Mouse (Mus musculus): ENCODE results near the gene U2af2.
"Not testable (repeated sequence)": the region's sequence is repeated elsewhere in the genome, so short reads cannot be mapped to it uniquely, and the experiment has no call there.

The U2af2 gene

GRCm38 (mm10) chr7:5061774-5062359 is at the start of gene U2af2:
TSS of gene U2af2 (plus strand) at chr7:5062143.
- no peak for DNase-seq (ENCODE audit: low read depth, low spot score)

- DNase-seq (ENCODE audit: low read depth, low spot score) = no peak
These were observed 49.0 kb upstream of the U2af2 start for GRCm38 (mm10) chr7:5012681-5013513.

GRCm38 (mm10) chr7:5014251-5015117 is 47.5 kb upstream of the U2af2 start, which contains the start of the genes Zfp524 and Fiz1:
TSS of gene Zfp524 (plus strand) at chr7:5014415.
TSS of gene Fiz1 (minus strand) at chr7:5014697.
- no peak for DNase-seq (ENCODE audit: low read depth, low spot score)

DNA sequence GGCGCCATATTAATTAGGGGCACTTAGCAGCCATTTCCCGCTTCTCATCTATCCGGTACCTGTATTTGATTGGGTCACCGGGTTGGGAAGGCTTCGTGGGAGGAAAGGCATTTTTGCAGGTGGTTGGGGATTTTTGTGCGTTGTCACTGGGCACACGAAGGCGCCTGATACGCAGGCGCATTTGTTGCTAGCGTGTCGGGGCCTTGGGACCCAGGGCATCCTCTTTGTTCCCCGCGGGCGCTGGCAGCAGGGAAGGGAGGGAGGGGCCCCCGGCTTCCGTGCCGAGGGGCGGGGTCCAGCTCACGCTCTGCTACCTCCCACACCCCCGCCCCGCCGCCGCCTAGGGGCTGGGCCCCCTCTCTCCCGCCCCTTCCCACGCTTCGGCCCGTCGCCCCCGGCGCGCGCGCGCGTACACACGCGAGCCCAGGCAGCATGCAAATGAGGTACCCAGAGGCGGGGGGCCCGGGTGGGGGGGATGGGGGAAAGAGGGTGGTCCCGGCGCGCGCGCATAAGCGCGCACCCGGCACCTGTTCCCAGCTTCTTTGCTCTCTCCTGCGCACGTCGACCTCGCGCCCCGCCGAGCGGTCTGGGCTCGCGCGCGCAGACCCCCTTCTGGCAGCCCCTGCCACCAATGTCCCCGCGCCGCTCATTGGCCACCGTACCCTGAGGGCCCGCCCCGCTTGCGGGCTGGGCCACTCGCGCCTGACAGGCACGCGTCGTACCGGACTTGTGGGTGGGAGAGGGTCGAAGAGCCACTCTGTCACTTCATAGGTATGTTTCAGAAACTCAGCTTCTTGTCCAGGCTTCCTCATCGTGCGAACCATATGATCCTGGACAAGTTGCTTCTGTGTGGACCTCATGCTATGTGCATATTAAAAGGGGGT is 46.6 kb upstream of the U2af2 start, which contains the start of gene Gm44973:
Gm44973 (plus strand) TSS at position 379 of the 884 bp plus-strand sequence.
- no peak for DNase-seq (ENCODE audit: low read depth, low spot score)

DNA sequence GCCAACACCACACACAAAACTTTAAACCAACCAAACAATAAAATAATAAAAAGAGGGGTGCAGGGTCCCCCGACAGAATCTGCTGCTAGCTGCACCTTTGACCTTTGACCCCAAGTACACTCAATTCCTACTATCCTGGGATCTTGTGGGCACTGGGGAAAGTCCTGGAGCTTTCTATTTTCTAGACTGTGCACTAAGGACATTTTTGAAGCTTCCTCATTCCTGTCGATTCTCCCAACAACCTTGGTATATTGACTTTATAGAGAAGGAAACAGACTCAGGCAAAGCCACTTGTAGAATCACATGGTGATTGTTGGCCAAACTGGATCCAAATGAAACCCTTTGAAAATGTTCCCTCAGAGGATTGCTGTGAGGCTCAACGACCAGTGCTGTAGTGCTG is 45.9 kb upstream of the U2af2 start:
- no peak for DNase-seq (ENCODE audit: low read depth, low spot score)

- no peak for DNase-seq (ENCODE audit: low read depth, low spot score)
These were observed 45.0 kb upstream of the U2af2 start for GRCm38 (mm10) chr7:5016920-5017319.

DNA sequence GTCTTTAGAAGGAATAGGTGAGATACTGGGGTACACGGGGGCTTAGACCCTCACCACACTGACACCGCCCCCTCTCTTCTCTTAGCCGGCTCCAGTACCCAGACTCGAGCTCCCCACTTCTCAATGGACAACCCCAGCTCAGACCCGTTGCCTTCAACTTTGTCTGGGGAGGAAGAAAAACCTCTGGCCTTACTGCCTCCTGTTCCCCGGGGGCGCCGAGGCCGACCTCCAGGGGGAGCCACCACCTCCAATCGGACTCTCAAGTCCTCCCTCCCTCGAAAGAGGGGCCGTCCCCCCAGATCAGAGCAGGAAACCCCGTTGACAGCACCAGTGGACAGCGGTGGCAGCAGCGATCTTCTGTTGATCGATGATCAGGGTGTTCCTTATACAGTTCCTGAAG is 44.6 kb upstream of the U2af2 start:
- DNase-seq (ENCODE audit: low read depth, low spot score) = no peak

DNA sequence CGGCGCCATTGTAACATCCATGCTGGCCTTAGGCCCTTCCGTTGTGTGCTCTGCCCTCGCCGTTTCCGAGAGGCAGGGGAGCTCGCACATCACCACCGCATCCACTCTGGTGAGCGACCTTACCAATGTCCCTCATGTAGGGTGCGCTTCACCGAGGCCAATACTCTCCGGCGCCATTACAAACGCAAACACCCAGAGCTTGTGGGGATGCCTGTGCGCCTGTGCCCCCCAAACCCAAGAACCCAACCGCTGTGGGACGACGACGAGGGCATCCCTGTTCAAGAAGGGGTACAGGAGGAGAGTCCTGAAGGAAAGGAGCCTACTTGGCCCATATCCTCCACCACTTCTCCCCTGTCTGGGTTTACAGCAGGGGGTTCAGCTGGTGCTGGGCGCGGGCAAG is 44.0 kb upstream of the U2af2 start:
- no peak for DNase-seq (ENCODE audit: low read depth, low spot score)

DNA sequence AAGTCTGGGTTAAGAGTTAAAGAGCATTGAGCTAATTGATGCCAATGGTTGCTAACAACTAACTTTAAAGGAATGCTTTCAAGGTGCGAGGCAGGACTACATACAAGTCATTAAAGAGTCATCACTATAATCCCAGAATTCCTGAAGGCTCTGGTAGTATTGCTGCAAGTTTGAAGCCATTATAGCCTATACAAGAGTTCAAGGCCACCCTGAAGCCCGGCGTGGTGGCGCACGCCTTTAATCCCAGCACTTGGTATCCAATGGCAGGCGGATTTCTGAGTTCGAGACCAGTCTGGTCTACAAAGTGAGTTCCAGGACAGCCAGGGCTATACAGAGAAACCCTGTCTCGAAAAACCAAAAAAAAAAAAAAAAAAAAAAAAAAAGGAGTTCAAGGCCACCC is 42.4 kb upstream of the U2af2 start:
- DNase-seq (ENCODE audit: low read depth, low spot score) = not testable (repeated sequence)

GRCm38 (mm10) chr7:5020000-5020681 is 41.8 kb upstream of the U2af2 start, which contains the start of the genes Zfp865 and Ccdc106:
TSS of gene Zfp865 (plus strand) at chr7:5020376.
TSS of gene Ccdc106 (plus strand) at chr7:5020553.
- peak; percentile 97 for DNase-seq (ENCODE audit: low read depth, low spot score)

- no peak for DNase-seq (ENCODE audit: low read depth, low spot score)
These were observed 41.3 kb upstream of the U2af2 start for GRCm38 (mm10) chr7:5020685-5021084.

DNA sequence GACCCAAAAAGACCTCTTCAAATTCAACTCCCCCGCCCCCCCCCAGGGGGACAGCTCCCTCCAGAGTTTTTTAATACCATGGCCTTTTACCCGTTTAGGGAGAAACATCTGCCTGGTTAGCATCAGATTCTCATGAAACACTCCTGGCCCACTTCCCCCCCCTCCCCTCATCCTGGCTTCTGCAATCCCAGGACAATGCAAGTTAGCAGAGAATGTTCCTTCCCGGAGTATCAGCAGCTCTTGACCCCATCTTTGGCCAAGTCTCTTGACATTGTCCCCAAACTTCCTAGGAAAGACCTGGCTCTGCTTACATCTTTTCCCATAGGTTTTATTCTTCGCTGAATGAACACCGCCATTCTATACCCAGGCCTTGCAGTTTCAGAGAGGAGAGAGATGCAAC is 40.7 kb upstream of the U2af2 start:
- no peak for DNase-seq (ENCODE audit: low read depth, low spot score)

DNA sequence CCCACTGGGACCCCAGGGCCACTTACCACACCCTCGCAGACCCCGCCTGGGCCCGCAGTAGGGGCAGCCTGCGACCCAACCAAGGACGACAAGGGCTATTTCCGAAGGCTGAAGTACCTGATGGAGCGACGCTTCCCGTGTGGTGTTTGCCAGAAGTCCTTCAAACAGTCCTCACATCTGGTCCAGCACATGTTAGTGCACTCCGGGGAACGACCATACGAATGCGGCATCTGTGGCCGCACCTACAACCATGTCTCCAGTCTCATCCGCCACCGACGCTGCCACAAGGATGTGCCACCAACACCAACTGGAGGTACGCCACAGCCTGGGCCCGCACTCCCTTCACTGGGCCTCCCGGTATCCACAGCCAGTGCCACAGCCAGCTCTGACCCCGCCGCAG is 32.4 kb upstream of the U2af2 start:
- DNase-seq (ENCODE audit: low read depth, low spot score) = no peak

- DNase-seq (ENCODE audit: low read depth, low spot score) = no peak
These were observed 32.0 kb upstream of the U2af2 start for GRCm38 (mm10) chr7:5029946-5030345.

DNA sequence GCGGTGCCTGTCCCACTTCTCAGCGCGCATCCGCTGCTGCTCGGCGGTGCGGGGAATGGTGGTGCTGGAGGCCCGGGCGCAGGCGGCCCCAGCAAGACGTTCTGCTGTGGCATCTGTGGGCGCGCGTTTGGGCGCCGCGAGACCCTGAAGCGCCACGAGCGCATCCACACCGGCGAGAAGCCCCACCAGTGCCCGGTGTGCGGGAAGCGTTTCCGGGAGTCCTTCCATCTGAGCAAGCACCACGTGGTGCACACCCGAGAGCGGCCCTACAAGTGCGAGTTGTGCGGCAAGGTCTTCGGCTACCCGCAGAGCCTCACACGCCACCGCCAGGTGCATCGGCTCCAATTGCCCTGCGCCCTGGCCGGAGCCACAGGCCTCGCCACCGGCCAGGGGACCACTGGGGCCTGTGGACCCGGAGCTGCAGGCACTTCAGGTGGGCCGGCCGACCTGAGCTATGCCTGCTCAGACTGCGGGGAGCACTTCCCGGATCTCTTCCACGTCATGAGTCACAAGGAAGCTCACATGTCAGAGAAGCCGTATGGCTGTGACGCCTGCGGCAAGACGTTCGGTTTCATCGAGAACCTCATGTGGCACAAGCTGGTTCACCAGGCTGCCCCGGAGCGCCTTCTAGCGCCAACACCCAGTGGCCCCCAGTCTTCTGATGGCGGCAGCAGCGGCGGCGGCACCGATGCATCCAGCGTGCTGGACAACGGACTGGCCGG is 31.2 kb upstream of the U2af2 start:
- DNase-seq (ENCODE audit: low read depth, low spot score) = no peak

- DNase-seq (ENCODE audit: low read depth, low spot score) = no peak
These were observed 30.4 kb upstream of the U2af2 start for GRCm38 (mm10) chr7:5031496-5031895.

DNA sequence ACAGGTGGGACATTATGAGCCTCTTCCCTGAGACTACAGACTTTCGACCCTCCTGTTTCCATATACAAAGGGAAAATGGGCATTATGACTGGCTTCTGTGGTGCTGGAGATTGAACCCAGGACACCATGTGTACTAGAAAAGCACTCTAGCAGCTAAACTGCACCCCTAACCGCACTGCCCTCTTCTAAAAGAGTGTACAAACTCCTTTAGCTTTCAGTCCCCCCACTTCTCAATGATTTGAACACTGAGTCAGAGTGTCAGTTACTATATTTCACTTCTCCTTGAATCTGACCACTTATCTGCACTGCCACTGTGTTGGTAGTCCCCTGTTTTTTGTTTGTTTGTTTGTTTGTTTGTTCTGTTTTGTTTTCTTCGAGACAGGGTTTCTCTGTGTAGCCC is 28.1 kb upstream of the U2af2 start, which contains the start of gene 4632433K11Rik:
4632433K11Rik (plus strand) TSS at position 301 of the 400 bp plus-strand sequence.
- DNase-seq (ENCODE audit: low read depth, low spot score) = no peak

DNA sequence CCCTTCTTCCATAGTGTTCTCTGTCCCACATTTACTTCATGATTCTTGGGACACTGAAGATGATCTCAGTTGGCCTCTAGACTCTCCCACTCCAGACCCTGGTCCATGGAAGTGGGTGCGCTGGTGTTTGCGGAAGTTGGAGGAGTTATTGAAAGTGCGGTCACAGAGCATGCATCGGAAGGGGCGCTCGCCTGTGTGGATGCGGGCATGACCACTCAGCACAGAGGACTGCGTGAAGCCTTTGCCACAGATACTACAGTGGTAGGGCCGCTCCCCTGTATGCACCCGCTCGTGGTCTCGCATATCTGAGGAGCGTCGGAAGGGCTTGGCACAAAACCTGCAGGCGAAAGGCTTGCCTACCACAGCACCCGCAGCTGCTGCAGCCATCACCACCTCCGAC is 26.3 kb upstream of the U2af2 start:
- no peak for DNase-seq (ENCODE audit: low read depth, low spot score)

DNA sequence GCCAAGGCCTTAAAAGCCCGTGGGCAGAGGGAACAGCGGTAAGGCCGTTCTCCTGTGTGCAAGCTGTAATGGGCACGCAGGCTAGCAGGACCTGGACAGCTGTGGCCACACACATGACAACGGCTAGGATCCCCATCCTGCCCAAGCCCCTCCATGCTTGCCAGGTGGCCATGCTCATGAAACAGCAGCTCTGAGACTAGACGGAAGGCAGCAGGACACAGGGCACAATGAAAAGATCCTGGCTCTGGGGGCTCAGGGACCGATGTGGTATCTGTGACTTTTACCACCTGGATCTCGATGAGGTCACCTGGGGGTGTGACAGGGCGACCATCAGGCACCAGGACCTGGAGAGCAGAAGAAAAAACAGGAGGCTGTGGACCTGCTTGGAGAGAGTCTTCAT is 25.8 kb upstream of the U2af2 start:
- DNase-seq (ENCODE audit: low read depth, low spot score) = no peak

DNA sequence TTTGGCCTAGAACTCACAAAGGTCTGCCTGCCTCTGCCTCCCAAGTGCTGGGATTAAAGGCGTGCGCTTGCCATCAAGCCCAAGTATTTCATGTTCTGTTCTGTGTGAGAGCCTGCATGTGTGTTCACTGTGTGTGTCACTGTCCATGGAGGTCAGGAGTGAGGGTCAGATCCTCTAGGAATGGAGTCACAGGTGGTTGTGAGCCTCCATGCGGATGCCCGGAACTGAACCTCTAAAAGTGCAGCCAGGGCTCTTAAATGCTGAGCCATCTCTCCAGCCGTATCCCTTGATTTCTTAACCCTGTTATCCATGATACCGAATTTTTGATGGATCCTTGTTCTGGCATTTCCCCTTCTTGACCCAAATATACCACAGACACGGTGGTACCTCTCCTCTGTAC is 24.9 kb upstream of the U2af2 start:
- no peak for DNase-seq (ENCODE audit: low read depth, low spot score)

Measured in WW6 (cell line).